Mouse (Mus musculus): ENCODE results near the gene Ncoa3. TPM values are rescaled to one million over a fixed set of nuclear protein-coding genes. Genes with fewer than 3 reads are reported as not detected.

Ncoa3 gene
- polyA plus RNA-seq, 1 experiment from 2014 or later, result 23.2 TPM

DNA sequence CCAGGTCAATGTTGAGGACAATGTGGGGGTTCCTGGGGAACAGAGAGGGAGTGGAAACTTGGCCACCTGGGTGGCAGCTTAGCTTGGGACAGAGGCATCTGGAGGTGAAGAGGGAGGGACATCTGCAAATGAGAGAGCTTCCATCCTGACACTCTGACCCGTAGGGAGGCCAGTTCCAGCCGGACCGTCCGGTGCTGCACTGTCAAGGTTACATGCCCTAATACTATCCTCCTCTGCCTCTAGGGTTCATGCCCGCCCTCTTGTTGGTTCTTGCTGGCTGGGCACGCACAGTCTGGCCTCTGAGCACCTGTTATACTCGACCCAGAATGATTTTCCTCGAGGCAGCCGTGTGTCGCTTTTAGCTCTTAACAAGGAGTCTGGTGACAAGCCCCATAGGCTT lies 93.3 kb downstream of the Ncoa3 start:
- H3K4me3 ChIP-seq (ENCODE audit: low read length), result no peak overlapping the region

DNA sequence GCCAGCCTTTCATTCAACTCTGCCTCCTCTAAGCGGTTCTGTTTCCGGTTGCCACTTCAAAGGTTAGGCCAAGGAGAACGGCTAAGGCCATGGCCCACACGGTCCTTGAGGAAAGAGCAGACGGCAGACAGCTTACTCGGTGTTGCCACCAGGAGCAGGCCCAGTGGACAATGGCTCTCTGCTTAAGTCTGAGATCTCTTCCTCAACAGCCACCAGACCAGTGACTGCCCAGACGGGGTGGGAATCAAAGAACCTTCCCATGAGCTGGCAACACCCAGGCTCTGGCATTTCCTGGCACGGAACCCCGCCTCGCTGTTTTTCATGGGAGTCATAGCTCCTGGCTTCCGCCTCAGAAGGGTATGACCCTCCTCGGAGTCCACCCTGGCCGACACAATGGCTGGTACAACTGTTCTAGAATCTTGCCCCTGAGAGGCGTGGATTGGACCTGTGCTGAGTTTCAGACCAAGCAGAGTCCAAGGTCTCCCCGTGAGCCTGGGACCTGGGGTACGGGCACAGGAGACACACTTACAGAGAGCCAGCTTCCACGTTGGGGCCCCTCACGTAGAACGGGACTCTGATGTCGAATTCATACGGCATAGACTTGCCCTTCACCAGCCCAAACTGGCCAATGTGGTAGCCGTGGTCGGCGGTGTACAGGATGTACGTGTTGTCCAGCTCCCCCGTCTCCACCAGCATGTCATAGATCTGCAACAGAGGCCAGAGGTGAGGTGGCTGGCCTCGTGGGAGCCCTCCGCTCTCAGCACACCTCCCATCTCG lies 94.2 kb downstream of the Ncoa3 start:
- 82% methylated on average over 29 of the region's 29 CpGs for WGBS
- H3K36me3 ChIP-seq (ENCODE audit: control insufficient read depth, insufficient read depth, low read length), result peaks cover 29% of the 10 kb centered on the region; the same call in 1 of the 2 replicates
- H3K9me3 ChIP-seq (ENCODE audit: control insufficient read depth, low read length), result no peaks in the 10 kb centered on the region
- no peaks in the 10 kb centered on the region for H3K27me3 ChIP-seq (ENCODE audit: control insufficient read depth, insufficient read depth, low read length)
- H3K4me3 ChIP-seq (ENCODE audit: low read length), result no peak overlapping the region
- no peak overlapping the region for H3K4me2 ChIP-seq (replicated peaks; ENCODE audit: low read depth, low read length)
- ATAC-seq (ENCODE audit: low FRiP score, low TSS enrichment), result no peak
- H3K4me1 ChIP-seq (ENCODE audit: control insufficient read depth, insufficient read depth, low read length), result peaks cover 3% of the 10 kb centered on the region; the same call in 1 of the 2 replicates
- H3K27ac ChIP-seq (ENCODE audit: low read depth, low read length), result no peak overlapping the region
- no peak overlapping the region for H3K9ac ChIP-seq (ENCODE audit: low read depth, low read length)

More for the DNA sequence above, 93.3 kb downstream of the Ncoa3 start:
- H3K4me2 ChIP-seq (replicated peaks; ENCODE audit: low read depth, low read length), result no peak overlapping the region
- no peak overlapping the region for H3K9ac ChIP-seq (ENCODE audit: low read depth, low read length)
- no peaks in the 10 kb centered on the region for H3K27me3 ChIP-seq (ENCODE audit: control insufficient read depth, insufficient read depth, low read length)
- no peak for ATAC-seq (ENCODE audit: low FRiP score, low TSS enrichment)
- H3K36me3 ChIP-seq (ENCODE audit: control insufficient read depth, insufficient read depth, low read length), result peaks cover 25% of the 10 kb centered on the region; the same call in 1 of the 2 replicates
- WGBS, result 78% methylated on average over 10 of the region's 10 CpGs
- peaks cover 5% of the 10 kb centered on the region; the same call in 1 of the 2 replicates for H3K4me1 ChIP-seq (ENCODE audit: control insufficient read depth, insufficient read depth, low read length)
- no peak overlapping the region for H3K27ac ChIP-seq (ENCODE audit: low read depth, low read length)
- no peaks in the 10 kb centered on the region for H3K9me3 ChIP-seq (ENCODE audit: control insufficient read depth, low read length)

GRCm38 (mm10) chr2:166088991-166089390 lies 96.6 kb downstream of the Ncoa3 start:
- no peaks in the 10 kb centered on the region for H3K27me3 ChIP-seq (ENCODE audit: control insufficient read depth, insufficient read depth, low read length)
- H3K36me3 ChIP-seq (ENCODE audit: control insufficient read depth, insufficient read depth, low read length), result peaks cover 42% of the 10 kb centered on the region

DNA sequence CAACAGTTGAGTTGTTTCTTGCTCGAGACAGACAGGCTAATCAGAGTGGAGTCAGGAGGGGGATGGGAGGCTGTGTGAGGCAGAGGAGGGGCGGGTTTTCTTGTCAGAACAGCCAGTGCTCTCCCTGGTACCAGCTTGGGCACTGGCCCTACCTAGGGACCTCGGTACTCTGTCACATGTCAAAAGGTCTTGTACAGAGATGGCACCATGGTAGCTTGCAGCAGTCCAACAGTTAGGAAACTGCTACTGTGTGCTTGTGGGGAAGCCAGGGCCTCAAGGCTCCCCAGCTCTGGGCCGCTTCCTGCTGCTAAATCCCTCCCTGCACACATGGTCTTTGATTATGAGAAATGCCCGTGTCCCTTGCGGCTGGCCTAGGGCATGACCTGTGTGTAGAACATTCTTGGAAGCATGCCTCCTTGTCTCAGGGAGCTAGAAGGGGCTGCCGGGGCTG lies 97.7 kb downstream of the Ncoa3 start:
- no peak for ATAC-seq (ENCODE audit: low FRiP score, low TSS enrichment)
- Histone ChIP-seq H3K4me1 (ENCODE audit: control insufficient read depth, insufficient read depth, low read length) (peaks cover 3% of the 10 kb centered on the region; the same call in 1 of the 2 replicates), H3K4me3 (ENCODE audit: low read length) (no peak overlapping the region), H3K27ac (ENCODE audit: low read depth, low read length) (0 out of 2 replicates have a peak overlapping the region, but pooled peaks have one; percentile 48), H3K9ac (ENCODE audit: low read depth, low read length) (no peak overlapping the region), H3K4me2 (replicated peaks; ENCODE audit: low read depth, low read length) (no peak overlapping the region), H3K9me3 (ENCODE audit: control insufficient read depth, low read length) (no peaks in the 10 kb centered on the region), H3K27me3 (ENCODE audit: control insufficient read depth, insufficient read depth, low read length) (no peaks in the 10 kb centered on the region), H3K36me3 (ENCODE audit: control insufficient read depth, insufficient read depth, low read length) (peaks cover 41% of the 10 kb centered on the region)
- 49% methylated on average over 7 of the region's 7 CpGs for WGBS

More at GRCm38 (mm10) chr2:166088991-166089390, 96.6 kb downstream of the Ncoa3 start:
- H3K4me3 ChIP-seq (ENCODE audit: low read length), result no peak overlapping the region
- no peaks in the 10 kb centered on the region for H3K9me3 ChIP-seq (ENCODE audit: control insufficient read depth, low read length)
- H3K4me2 ChIP-seq (replicated peaks; ENCODE audit: low read depth, low read length), result no peak overlapping the region
- ATAC-seq (ENCODE audit: low FRiP score, low TSS enrichment), result no peak
- H3K4me1 ChIP-seq (ENCODE audit: control insufficient read depth, insufficient read depth, low read length), result peaks cover 3% of the 10 kb centered on the region; the same call in 1 of the 2 replicates
- no peak overlapping the region for H3K9ac ChIP-seq (ENCODE audit: low read depth, low read length)
- WGBS, result 91% methylated on average over 9 of the region's 9 CpGs
- H3K27ac ChIP-seq (ENCODE audit: low read depth, low read length), result no peak overlapping the region

DNA sequence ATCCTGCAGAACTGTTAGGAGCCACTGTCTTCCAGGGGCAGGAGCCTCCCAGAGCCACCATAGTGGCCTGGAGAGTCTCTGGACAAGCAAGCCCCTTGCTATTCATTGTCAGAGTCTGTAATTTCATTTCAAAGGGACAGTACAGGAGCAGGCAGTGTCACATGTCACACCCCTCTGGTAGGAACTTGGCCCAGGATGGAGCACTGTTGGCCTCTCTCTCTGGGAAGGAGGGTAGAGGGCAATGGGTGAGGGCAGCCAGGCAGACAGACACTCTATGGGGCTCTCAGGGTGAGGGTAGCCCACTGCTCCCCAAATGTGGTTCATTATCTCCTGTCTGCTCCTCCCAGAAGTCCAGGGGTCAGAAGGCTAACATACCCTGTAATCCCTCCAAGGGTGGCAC lies 99.2 kb downstream of the Ncoa3 start:
- ATAC-seq (ENCODE audit: low FRiP score, low TSS enrichment), result no peak
- H3K27me3 ChIP-seq (ENCODE audit: control insufficient read depth, insufficient read depth, low read length), result no peaks in the 10 kb centered on the region
- no peak overlapping the region for H3K27ac ChIP-seq (ENCODE audit: low read depth, low read length)
- no peak overlapping the region for H3K4me3 ChIP-seq (ENCODE audit: low read length)
- no peak overlapping the region for H3K9ac ChIP-seq (ENCODE audit: low read depth, low read length)
- peaks cover 3% of the 10 kb centered on the region; the same call in 1 of the 2 replicates for H3K4me1 ChIP-seq (ENCODE audit: control insufficient read depth, insufficient read depth, low read length)
- H3K4me2 ChIP-seq (replicated peaks; ENCODE audit: low read depth, low read length), result no peak overlapping the region
- peaks cover 39% of the 10 kb centered on the region for H3K36me3 ChIP-seq (ENCODE audit: control insufficient read depth, insufficient read depth, low read length)
- no peaks in the 10 kb centered on the region for H3K9me3 ChIP-seq (ENCODE audit: control insufficient read depth, low read length)

DNA sequence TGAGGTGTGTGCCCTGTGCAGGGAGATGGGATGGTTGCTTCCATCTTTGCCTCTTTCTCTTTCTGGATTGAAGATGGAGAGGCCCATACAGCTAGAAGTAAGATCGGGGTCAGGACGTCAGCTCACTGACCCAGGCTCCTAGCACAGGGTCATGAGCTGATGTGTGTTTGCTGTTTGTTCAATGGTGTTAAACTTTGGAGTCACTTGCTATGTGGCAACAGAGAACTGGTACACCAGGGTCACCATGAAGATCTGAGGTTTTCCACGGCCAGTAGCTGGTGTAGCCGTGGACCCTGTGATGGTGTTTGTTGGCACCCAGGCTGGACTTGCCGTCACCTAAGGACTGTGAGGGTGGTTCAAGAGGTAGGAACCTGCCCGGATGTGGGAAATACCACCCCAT lies 100.0 kb downstream of the Ncoa3 start:
- 87% methylated on average over 6 of the region's 6 CpGs for WGBS
- no peak overlapping the region for H3K27ac ChIP-seq (ENCODE audit: low read depth, low read length)

DNA sequence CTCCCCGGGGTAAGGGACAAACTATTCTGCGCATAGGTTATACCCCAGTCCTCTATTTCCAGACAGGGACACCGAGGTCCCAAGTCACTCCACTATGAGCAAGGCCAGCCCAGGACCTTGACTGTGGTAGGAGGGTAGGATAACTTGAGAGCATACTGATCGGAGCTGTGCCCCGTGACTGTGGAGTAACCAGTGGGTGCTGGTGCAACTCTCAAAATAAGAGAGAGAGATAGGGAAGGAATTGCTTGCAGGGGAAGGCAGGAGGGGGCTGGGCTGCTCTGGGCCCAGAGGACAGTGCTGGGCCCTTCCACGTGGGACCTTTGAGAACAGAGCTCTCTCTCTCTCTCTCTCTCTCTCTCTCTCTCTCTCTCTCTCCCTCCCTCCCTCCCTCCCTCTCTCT lies 103.9 kb downstream of the Ncoa3 start:
- Histone ChIP-seq H3K9me3 (ENCODE audit: control insufficient read depth, low read length) (no peaks in the 10 kb centered on the region), H3K36me3 (ENCODE audit: control insufficient read depth, insufficient read depth, low read length) (peaks cover 23% of the 10 kb centered on the region), H3K27ac (ENCODE audit: low read depth, low read length) (no peak overlapping the region), H3K4me3 (ENCODE audit: low read length) (no peak overlapping the region), H3K4me1 (ENCODE audit: control insufficient read depth, insufficient read depth, low read length) (no peaks in the 10 kb centered on the region), H3K9ac (ENCODE audit: low read depth, low read length) (no peak overlapping the region), H3K4me2 (replicated peaks; ENCODE audit: low read depth, low read length) (no peak overlapping the region), H3K27me3 (ENCODE audit: control insufficient read depth, insufficient read depth, low read length) (no peaks in the 10 kb centered on the region)
- ATAC-seq (ENCODE audit: low FRiP score, low TSS enrichment), result no peak
- 96% methylated on average over 6 of the region's 6 CpGs for WGBS

More for the DNA sequence above, 100.0 kb downstream of the Ncoa3 start:
- Histone ChIP-seq H3K4me3 (ENCODE audit: low read length) (no peak overlapping the region), H3K36me3 (ENCODE audit: control insufficient read depth, insufficient read depth, low read length) (peaks cover 31% of the 10 kb centered on the region), H3K9me3 (ENCODE audit: control insufficient read depth, low read length) (no peaks in the 10 kb centered on the region), H3K4me2 (replicated peaks; ENCODE audit: low read depth, low read length) (no peak overlapping the region), H3K4me1 (ENCODE audit: control insufficient read depth, insufficient read depth, low read length) (peaks cover 3% of the 10 kb centered on the region; the same call in 1 of the 2 replicates), H3K9ac (ENCODE audit: low read depth, low read length) (no peak overlapping the region), H3K27me3 (ENCODE audit: control insufficient read depth, insufficient read depth, low read length) (no peaks in the 10 kb centered on the region)
- no peak for ATAC-seq (ENCODE audit: low FRiP score, low TSS enrichment)

DNA sequence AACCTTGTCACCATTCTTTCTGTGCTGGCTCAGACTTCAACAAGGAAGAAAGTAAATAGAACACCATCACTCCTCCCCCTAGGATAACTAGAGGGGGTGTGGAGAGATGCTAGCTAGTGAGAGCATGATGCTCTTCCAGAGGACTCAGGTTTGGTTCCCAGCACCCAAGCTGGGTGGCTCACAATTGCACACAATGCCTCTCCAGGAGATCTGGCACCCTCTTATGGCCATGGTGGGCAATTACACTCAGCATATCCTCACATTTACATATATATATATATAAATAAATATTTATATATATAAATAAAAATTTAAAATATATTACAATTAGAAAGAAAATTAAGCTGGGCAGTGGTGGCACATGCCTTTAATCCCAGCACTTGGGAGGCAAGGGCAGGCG lies 104.4 kb downstream of the Ncoa3 start:
- WGBS, result 100% methylated on average over 1 of the region's 1 CpGs
- no peaks in the 10 kb centered on the region for H3K9me3 ChIP-seq (ENCODE audit: control insufficient read depth, low read length)
- peaks cover 19% of the 10 kb centered on the region for H3K36me3 ChIP-seq (ENCODE audit: control insufficient read depth, insufficient read depth, low read length)
- no peak for ATAC-seq (ENCODE audit: low FRiP score, low TSS enrichment)
- H3K4me1 ChIP-seq (ENCODE audit: control insufficient read depth, insufficient read depth, low read length), result no peaks in the 10 kb centered on the region
- H3K9ac ChIP-seq (ENCODE audit: low read depth, low read length), result no peak overlapping the region
- no peak overlapping the region for H3K4me3 ChIP-seq (ENCODE audit: low read length)
- no peaks in the 10 kb centered on the region for H3K27me3 ChIP-seq (ENCODE audit: control insufficient read depth, insufficient read depth, low read length)
- no peak overlapping the region for H3K27ac ChIP-seq (ENCODE audit: low read depth, low read length)
- H3K4me2 ChIP-seq (replicated peaks; ENCODE audit: low read depth, low read length), result no peak overlapping the region

All from kidney, embryonic 14.5 days (tissue).